Mouse (Mus musculus) layer of hippocampus, adult 8-10 months (tissue): ENCODE results near the gene Gpam. TPM values are rescaled to one million over a fixed set of nuclear protein-coding genes. Genes with fewer than 3 reads are reported as not detected.
A peak's percentile ranks its signal among the peaks of the same experiment; 100 is the strongest.

Experiments
- DNase-seq, 2 experiments: peaks; one replicate each; pipeline ENCODE4 v3.0.0; 2022; ENCODE audit warnings: low spot score in 2 of 2
- total RNA-seq, 4 experiments: library from RNA; stranded (reverse); gene quantifications; 2 replicates each; pipeline ENCODE4 v1.2.4; 2022

The Gpam gene
- total RNA-seq, 4 experiments from 2014 or later, result 47.2 to 72.0 (median 60.2) TPM

DNA sequence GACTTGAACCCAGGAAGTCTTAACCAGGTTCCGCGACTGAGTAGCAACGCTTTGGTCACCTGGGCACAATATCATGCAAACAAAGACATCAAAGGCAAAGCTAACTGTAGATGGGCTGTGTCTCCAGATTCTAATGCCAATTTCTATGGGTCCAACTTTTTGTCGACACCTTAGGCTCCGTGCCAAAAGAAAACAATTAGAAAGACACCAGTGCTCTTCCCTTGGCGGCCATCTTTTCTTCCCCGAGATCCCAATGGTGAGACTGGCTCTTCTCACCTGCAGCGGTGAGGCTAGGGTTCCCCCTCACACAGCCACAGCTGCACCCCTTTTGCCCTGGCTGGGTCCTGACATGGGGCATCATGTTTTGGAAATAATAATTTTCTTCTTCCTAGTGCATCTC is 64.5 kb downstream of the Gpam start:
- DNase-seq, result no peak

DNA sequence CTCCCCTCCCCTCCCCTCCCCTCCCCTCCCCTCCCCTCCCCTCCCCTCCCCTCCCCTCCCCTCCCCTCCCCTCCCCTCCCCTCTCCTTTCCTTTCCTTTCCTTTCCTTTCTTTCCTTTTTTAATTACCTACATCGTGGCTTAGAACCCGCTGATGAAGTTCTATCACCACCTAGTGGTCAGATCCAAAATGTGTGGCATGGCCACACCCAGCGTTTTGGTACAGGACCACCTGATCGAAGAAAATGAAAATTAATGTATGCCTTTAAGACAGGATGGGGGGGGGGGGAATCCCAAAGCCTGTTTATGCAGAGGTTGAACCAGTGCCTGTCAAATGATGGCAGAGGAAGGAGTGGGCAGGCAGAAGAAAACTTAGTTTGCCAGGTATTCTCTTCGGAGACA is 65.1 kb downstream of the Gpam start:
- peak in 1 of 2 experiments; percentile 52 for DNase-seq

- DNase-seq, result no peak
Measured at GRCm38 (mm10) chr19:55061447-55061901, 65.6 kb downstream of the Gpam start.

GRCm38 (mm10) chr19:55060964-55061363 is 66.1 kb downstream of the Gpam start:
- DNase-seq, result peak; percentile 48 to 77

DNA sequence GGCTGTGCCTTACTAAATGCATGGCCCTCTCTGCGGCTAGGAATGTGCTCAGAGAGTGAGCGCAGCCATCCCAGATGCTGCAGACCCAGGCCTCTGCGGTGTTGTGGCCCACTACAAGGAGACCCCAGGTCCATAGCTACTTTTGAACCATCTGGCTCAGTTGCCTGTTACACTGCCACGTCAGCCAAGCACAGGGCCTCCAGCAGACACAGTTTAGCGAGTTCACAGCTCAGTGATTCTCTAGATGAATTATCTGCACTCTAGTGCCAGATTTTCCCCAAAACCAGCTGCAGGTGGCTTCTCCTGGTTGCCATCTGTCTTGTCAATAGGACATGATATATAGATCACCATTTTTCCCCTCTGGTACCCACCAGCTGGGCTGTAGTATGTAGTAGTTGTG is 69.6 kb downstream of the Gpam start:
- DNase-seq, result no peak

- no peak for DNase-seq
Measured at GRCm38 (mm10) chr19:55055634-55056269, 71.3 kb downstream of the Gpam start.

DNA sequence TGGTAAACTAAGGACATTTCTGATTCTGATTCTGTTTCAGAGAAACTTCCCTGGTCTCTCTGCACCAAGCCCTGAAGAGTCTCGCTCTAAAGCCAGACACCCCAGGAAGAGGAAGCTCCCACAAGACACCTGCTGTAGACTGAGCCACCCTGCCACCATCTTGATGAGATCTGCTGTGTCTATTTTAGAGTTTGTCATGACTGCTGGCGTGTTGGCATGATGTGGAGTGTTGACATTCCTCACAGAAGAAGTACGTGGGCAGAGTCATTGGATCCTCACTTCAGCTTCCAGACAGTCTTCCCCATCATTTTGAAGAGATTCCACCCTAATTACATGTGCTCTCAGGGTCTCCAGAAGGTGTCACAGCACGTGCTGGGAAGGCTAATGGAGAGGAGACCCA is 73.9 kb downstream of the Gpam start:
- no peak for DNase-seq

- no peak for DNase-seq
Measured at GRCm38 (mm10) chr19:55037406-55037805, 89.6 kb downstream of the Gpam start.

- no peak for DNase-seq
Measured at GRCm38 (mm10) chr19:55018872-55019271, 108.2 kb downstream of the Gpam start.

Other genes starting within 250 kb of the Gpam start
- under 1 TPM in 1 of 4 experiments, not detected in 3; 0.16 TPM for gene Tectb, start 53.5 kb upstream of the Gpam start, total RNA-seq
- gene Gucy2g, start 114.0 kb upstream of the Gpam start, total RNA-seq, result 1 to 10 TPM; 1.2 to 1.4 (median 1.3) TPM
- gene Acsl5, start 124.7 kb upstream of the Gpam start, total RNA-seq, result 10 to 100 TPM; 38.6 to 47.6 (median 42.6) TPM
- 10 to 100 TPM; 26.2 to 28.9 (median 27.5) TPM for gene Zdhhc6, start 188.8 kb upstream of the Gpam start, total RNA-seq
- 10 to 100 TPM; 56.7 to 64.1 (median 60.2) TPM for gene Vti1a, start 189.1 kb upstream of the Gpam start, total RNA-seq